ENCODE assay signal across 21 mouse cellular contexts in the genomic region with DNA sequence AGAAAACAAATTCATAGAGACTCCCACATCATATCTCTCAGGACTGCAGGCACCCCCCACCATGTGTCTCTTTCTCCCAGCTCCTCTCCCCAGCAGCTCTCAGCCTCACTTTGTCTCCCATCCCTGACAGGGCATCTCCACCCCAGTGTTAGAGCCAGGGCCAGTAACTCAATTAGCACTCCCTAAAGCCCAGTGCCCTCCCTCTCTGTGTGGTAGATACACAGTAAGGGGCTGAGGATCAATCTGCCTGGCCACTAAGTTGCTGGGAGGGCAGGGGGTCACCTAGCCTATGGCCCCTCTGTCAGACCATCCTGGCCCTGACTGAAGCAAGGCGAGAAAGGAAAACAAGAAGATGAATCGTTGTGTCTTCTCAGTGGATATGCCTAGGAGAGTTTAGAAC.
DNase-seq lines count a peak whose midpoint lies in the region; ATAC-seq and TF ChIP-seq lines count a peak whose summit lies in the region.
"Had no signal": no experiment of that assay in that cellular context is flagged by ENCODE, and none has a peak within 500 bp of the region (broad histone marks: within the 10 kb centered on the region; RNA-seq: fewer than 3 reads in every experiment).

No protein-coding gene starts in this region.

- peak; percentile 39; the same call in 1 of the 2 replicates for ATAC-seq in hindbrain, embryonic 11.5 days (ENCODE audit: low FRiP score)
- ATAC-seq in hindbrain, embryonic 13.5 days (ENCODE audit: low FRiP score): no peak
- ATAC-seq: activated CD4-positive, CD25-positive, alpha-beta regulatory T cell, adult 4 months; hindbrain, embryonic 16.5 days had no signal

- no peaks in the 10 kb centered on the region for H3K27me3 ChIP-seq in hindbrain, embryonic 11.5 days (ENCODE audit: control insufficient read depth, insufficient read depth, low read length)
- H3K27me3 ChIP-seq in hindbrain, embryonic 13.5 days: peaks cover 28% of the 10 kb centered on the region; the same call in 1 of the 2 replicates
- H3K27me3 ChIP-seq in C2C12 (ENCODE audit: control insufficient read depth, insufficient read depth, insufficient read length) (no peaks in the 10 kb centered on the region), myocyte (ENCODE audit: control insufficient read depth, insufficient read depth, insufficient read length) (no peaks in the 10 kb centered on the region)
- H3K27me3 ChIP-seq: CH12.LX; heart, embryonic 15.5 days; liver, embryonic 15.5 days; neural tube, embryonic 12.5 days had no signal

- H3K79me2 ChIP-seq in C2C12 (ENCODE audit: control insufficient read depth, insufficient read depth): no peaks in the 10 kb centered on the region
- H3K79me2 ChIP-seq in myocyte (ENCODE audit: control insufficient read depth, insufficient read depth): no peaks in the 10 kb centered on the region

- H3ac ChIP-seq in C2C12 (ENCODE audit: control insufficient read depth, insufficient read length, low read depth) (peak overlapping the region; percentile 30), myocyte (ENCODE audit: control insufficient read depth, insufficient read length) (no peak overlapping the region)

- no peak overlapping the region for H3K27ac ChIP-seq in hindbrain, embryonic 11.5 days (ENCODE audit: low read depth, low read length)
- no peak overlapping the region for H3K27ac ChIP-seq in hindbrain, embryonic 13.5 days
- H3K27ac ChIP-seq: heart, embryonic 15.5 days; limb, embryonic 13.5 days; liver, embryonic 15.5 days; neural tube, embryonic 12.5 days had no signal

- TF ChIP-seq CTCF in C2C12 (IDR thresholded peaks at IDR 0.05; ENCODE audit: control insufficient read depth, insufficient read depth, insufficient read length): no peak

- H3K4me1 ChIP-seq in hindbrain, embryonic 11.5 days (replicated peaks; ENCODE audit: control insufficient read depth, insufficient read depth, low read length): 0 out of 2 replicates have a peak, but pooled peaks cover 3% of the 10 kb centered on the region
- H3K4me1 ChIP-seq in hindbrain, embryonic 13.5 days (replicated peaks): peaks cover 8% of the 10 kb centered on the region; the same call in 1 of the 2 replicates
- H3K4me1 ChIP-seq: liver, embryonic 15.5 days had no signal

- H3K9me3 ChIP-seq in hindbrain, embryonic 11.5 days (ENCODE audit: control insufficient read depth, low read length): no peaks in the 10 kb centered on the region
- no peaks in the 10 kb centered on the region for H3K9me3 ChIP-seq in hindbrain, embryonic 13.5 days
- H3K9me3 ChIP-seq: heart, embryonic 15.5 days; limb, embryonic 13.5 days; liver, embryonic 15.5 days; neural tube, embryonic 12.5 days had no signal

- H3K36me3 ChIP-seq in hindbrain, embryonic 11.5 days (ENCODE audit: control insufficient read depth, insufficient read depth, low read length): no peaks in the 10 kb centered on the region
- H3K36me3 ChIP-seq in hindbrain, embryonic 13.5 days: no peaks in the 10 kb centered on the region
- H3K36me3 ChIP-seq in C2C12 (ENCODE audit: control insufficient read depth, insufficient read depth): no peaks in the 10 kb centered on the region
- no peaks in the 10 kb centered on the region for H3K36me3 ChIP-seq in myocyte (ENCODE audit: control insufficient read depth, insufficient read depth)
- H3K36me3 ChIP-seq: heart, embryonic 15.5 days; limb, embryonic 13.5 days; liver, embryonic 15.5 days; neural tube, embryonic 12.5 days had no signal

- no peak overlapping the region for H3K4me3 ChIP-seq in hindbrain, embryonic 11.5 days (ENCODE audit: low read depth, low read length)
- H3K4me3 ChIP-seq in hindbrain, embryonic 13.5 days: no peak overlapping the region
- H3K4me3 ChIP-seq in C2C12 (ENCODE audit: insufficient read depth, poor library complexity, severe bottlenecking) (no peak overlapping the region), myocyte (no peak overlapping the region)
- H3K4me3 ChIP-seq: erythroblast, embryonic 14.5 days; heart, embryonic 15.5 days; limb, embryonic 13.5 days; liver, embryonic 15.5 days; neural tube, embryonic 12.5 days had no signal

- WGBS in hindbrain, embryonic 11.5 days: 12% methylated on average over 2 of the region's 2 CpGs
- WGBS in hindbrain, embryonic 13.5 days: 7% methylated on average over 2 of the region's 2 CpGs

- no peak overlapping the region for H3K4me2 ChIP-seq in hindbrain, embryonic 11.5 days (replicated peaks; ENCODE audit: low read depth, low read length)
- H3K4me2 ChIP-seq in hindbrain, embryonic 13.5 days: no peak overlapping the region
- peak overlapping the region; percentile 54 for H3K4me2 ChIP-seq in myocyte (ENCODE audit: low read depth)
- H3K4me2 ChIP-seq: heart, embryonic 15.5 days; limb, embryonic 13.5 days; liver, embryonic 15.5 days; neural tube, embryonic 12.5 days had no signal

- H3K9ac ChIP-seq in hindbrain, embryonic 11.5 days (ENCODE audit: low read depth, low read length): no peak overlapping the region
- no peak overlapping the region for H3K9ac ChIP-seq in hindbrain, embryonic 13.5 days
- H3K9ac ChIP-seq: heart, embryonic 15.5 days; limb, embryonic 13.5 days; liver, embryonic 15.5 days; neural tube, embryonic 12.5 days had no signal

- no peak for TF ChIP-seq POLR2A in myocyte (IDR thresholded peaks at IDR 0.05; ENCODE audit: insufficient read length, low read depth)

- no peaks in the 10 kb centered on the region for H3K79me3 ChIP-seq in C2C12 (ENCODE audit: low read depth)

- DNase-seq in hindbrain, embryonic 11.5 days (ENCODE audit: low spot score): no peak
- peak; percentile 9 for DNase-seq in 3T3-L1 (ENCODE audit: low read depth, low spot score)
- DNase-seq in cerebellum, adult 9-11 months: no peak
- no peak for DNase-seq in cerebellum, adult 11-12 months
- DNase-seq: cerebellum, adult 18-20 months; gastrocnemius, postnatal 10 days; kidney, adult 11 months; layer of hippocampus, adult 9-11 months; lung, postnatal 4 days; midbrain, embryonic 14.5 days had no signal

TF ChIP-seq in C2C12, 6 proteins besides CTCF, POLR2A, EP300 and RAD21:
- TF ChIP-seq CEBPB (IDR thresholded peaks at IDR 0.05; ENCODE audit: low read depth) (no peak), MAX (IDR thresholded peaks at IDR 0.05) (no peak), USF1 (IDR thresholded peaks at IDR 0.05; ENCODE audit: low read depth) (no peak), MYOG (IDR thresholded peaks at IDR 0.05; ENCODE audit: control insufficient read depth, extremely low read depth, insufficient read length) (no peak), MYOD1 (IDR thresholded peaks at IDR 0.05; ENCODE audit: control insufficient read depth, insufficient read length, low read depth) (no peak), FOSL1 (IDR thresholded peaks at IDR 0.05; ENCODE audit: insufficient read depth, low read length, poor library complexity, severe bottlenecking) (no peak)

TF ChIP-seq in myocyte, 11 proteins besides CTCF, POLR2A, EP300 and RAD21:
- TF ChIP-seq SRF (IDR thresholded peaks at IDR 0.05; ENCODE audit: control insufficient read depth, insufficient read length, low read depth) (no peak), MAX (IDR thresholded peaks at IDR 0.05; ENCODE audit: low read depth) (no peak), USF1 (IDR thresholded peaks at IDR 0.05; ENCODE audit: low read depth) (no peak), E2F4 (IDR thresholded peaks at IDR 0.05; ENCODE audit: insufficient read depth) (no peak)
